Mouse (Mus musculus) CD8-positive naive resting alpha-beta T cell, adult 57 days (primary cell): ENCODE results near the gene Grm3. TPM values are rescaled to one million over a fixed set of nuclear protein-coding genes. Genes with fewer than 3 reads are reported as not detected.

ENCODE experiments used
- total RNA-seq: library from RNA; stranded (reverse); gene quantifications from one replicate; pipeline ENCODE4 v1.2.4, GENCODE M21; 2023

Gene Grm3
- not detected for total RNA-seq

DNA sequence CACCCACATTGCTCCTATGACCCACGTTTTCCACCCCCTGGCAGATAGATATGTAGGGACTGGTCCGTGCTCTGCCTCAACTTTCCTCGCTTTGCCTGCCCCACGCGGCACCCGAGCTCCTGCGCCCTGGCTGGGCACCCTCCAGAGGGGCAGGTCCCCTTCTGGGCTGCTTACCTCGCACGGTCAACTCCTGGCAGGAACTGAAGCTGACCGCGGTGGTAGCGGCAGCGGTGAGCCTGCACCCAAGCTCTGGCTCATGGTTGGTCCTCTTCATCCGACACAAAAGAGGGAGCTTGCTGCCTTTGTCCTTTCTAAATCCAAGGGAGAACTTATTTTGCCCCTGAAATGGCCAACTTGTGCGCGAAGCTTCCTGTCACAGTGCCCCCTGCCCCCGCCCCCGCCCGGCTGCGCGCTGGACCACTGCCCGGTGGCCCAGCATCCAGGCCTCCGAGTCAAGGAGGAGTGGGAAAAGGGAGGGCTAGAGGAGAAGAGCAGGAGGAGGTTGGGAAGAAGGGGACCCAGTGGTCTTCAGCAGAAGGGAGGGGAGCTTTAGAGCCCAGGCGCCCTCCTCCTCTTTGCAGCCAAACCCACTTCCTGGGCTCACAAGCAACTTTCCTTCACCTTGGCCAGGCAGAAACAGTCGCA is at the start of gene Grm3:
Gene Grm3 (minus strand): TSS at position 215 of the 645 bp plus-strand sequence.

